Mouse (Mus musculus) heart, postnatal 36 days (tissue): ENCODE measurements at regions not wholly inside any gene's neighbourhood (a gene's known extent, or its start where the extent isn't known, plus 50 kb on each side); places are given as distances from the start of the nearest gene placed in this dataset.

ENCODE experiments used
- DNase-seq, 2 experiments: peaks; one replicate each; pipeline ENCODE4 v3.0.0; 2021 to 2022
- intact Hi-C: fragments of 180-260 bp; cut with DNase I; formaldehyde crosslinking; loops from one replicate; pipeline ENCODE4 v1.15.1; 2025

DNA sequence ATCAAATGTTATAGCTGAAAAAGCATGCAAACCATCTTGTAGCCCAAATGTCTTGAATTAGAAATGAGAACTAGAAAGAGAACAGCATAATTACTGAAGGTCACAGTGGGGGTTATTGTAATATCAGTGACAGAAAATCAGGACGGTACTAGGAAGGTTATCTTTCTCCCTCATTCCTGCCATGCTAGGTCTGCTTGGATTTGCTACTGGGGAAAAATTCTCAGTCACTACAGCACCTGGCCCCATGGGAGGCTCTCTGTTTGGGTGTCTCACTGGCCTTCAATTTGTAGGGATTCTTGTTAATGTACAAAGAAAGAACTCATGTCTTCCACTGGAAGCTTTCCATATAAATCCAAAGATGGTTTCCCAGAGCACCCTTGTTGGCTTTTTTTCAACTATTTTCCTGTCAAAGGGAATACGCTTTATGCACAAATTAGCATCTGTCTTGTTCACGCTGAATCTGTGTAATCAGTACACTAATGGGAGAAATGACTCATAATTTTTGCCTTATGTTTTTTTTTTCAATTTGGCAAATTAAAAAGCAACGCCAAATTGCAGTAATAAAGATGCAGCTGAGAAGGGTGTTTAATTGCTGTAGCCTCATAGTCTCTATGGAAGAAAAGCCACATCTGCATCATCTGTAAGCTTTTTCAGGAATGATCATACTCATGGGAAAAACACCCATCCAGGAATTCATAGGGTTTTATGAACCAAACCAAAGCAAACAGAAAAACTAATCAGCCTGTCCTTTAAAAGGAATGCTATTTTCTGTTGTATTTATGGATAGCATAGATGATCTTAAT is 290.2 kb upstream of the Arhgef26 start:
- DNase-seq = no peak
- intact Hi-C loops = no loop called here

GRCm38 (mm10) chr3:62054237-62054636 is 283.9 kb upstream of the Arhgef26 start:
- intact Hi-C loops = no loop called here

DNA sequence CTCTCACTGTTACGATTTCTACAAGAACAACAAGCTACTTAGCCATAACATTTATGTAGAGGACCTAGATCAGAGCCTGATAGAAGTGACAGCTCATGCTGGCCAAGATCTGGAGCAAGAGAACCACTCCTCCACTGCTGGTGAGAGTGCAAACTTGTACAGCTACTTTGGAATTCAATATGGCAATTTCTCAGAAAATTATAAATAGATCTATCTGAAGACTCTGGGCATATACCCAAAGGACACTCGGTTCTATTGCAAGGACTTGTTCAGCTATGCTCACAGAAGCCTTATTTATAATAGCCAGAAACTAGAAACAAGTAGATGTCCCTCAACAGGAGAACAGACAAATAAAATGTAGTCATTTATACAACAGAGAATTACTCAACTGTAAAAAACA is 259.6 kb upstream of the Arhgef26 start:
- DNase-seq = peak in 1 of 2 experiments; percentile 3
- intact Hi-C loops = no loop called here

More at GRCm38 (mm10) chr3:62054237-62054636, 283.9 kb upstream of the Arhgef26 start:
- DNase-seq = no peak

DNA sequence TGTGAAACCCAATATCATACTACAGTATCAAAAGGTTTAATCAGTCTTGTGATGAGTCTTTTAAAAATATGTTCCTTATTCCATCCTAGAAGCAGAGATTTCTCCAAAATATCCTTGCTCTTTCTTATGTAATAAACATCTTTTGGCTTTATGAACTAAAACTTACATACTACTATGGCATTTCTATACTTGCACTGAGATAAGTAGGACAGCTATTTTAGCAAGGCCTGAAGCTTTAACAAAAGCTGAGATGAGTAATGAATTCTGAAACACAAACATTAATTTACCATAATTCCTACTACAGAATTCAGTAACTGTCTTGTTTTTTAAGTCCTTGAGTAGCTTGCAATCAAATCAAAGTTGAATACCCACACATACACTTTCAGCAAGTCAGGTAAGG is 252.6 kb upstream of the Arhgef26 start:
- intact Hi-C loops = no loop called here
- no peak for DNase-seq

GRCm38 (mm10) chr3:62087215-62087614 is 250.9 kb upstream of the Arhgef26 start:
- no peak for DNase-seq
- intact Hi-C loops = no loop called here

GRCm38 (mm10) chr3:62103101-62103500 is 235.0 kb upstream of the Arhgef26 start:
- no peak for DNase-seq
- intact Hi-C loops = no loop called here

- DNase-seq = no peak
- intact Hi-C loops = no loop called here
Measured at GRCm38 (mm10) chr3:62103872-62104271, 234.3 kb upstream of the Arhgef26 start.

DNA sequence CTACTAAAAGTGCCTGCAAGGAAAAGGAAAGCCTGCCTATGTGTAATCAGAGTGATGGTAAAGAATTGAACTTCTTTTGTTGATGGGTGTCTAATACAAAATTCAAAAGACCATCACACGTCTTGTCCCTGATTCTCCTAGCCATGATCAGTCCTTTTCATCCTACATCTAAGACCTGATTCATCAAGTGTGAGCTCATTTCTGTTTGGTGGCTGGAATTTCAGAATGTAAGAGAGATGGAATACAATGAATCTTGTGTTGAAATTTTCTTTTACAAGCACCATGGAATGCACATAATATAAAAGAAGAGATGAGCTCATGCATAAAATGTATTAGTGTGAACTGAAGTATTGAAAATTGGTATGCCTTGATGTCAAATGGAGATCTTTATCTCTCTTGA is 233.6 kb upstream of the Arhgef26 start:
- intact Hi-C loops = no loop called here
- DNase-seq = no peak

DNA sequence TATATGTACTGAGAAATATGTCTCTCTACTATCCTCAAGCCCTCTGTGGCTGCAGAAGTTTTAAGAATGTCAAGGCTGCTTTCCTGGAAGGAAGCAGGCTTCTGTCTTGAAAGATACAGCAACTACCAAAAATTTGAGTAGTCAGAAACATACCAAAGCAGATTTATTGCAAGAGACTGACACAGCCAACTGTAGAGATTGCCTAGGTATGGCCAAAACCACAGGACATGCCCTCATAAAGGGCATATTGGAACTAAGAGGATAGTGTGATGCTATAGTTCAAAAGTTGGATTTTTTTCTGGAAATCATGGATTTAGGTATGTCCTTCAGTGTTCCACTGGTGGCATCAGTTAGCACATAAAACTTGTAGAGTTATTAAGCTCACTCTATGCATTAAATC is 230.8 kb upstream of the Arhgef26 start:
- intact Hi-C loops = no loop called here
- no peak for DNase-seq
